Mouse (Mus musculus): ENCODE measurements around the gene Gm9964.

Gene Gm9964

DNA sequence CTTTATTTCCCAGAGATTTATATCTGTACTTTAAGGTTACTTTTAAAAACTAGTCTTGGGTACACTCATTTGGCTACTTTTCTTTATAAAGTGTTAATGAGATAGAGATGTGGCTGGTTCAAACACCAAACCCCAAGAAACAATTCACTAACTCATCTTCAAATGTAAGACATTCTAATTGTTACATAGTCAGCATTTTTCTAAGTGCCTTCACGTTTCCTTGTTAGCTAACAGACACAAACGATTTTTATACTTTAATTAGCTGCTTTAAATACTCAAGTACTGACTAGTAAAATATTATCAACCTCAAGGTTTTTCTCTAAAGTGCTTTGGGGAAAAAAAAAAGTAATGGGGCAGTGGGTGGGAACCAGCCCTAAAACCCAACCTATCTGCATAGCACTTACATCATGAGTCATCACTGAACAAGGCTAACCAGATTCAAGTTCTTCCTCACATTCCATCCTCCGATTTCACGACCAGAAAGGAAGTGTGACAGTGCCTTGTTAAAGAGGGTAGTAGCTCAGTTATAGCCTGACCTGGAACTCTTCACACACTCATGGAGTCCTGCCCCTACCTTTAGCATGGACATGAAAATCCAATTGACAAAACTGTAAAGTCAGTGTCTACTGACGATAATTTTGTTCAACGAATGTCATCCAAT is 43.7 kb downstream of the Gm9964 start:
- no peak for DNase-seq
